Mouse (Mus musculus) E14TG2a.4 (cell line): ENCODE data around the gene Grin2c.

ENCODE experiments used
- CTCF ChIP-seq: conservative IDR thresholded peaks from 2 replicates; pipeline ENCODE4 v1.5.1; 2014; ENCODE audit warnings: low read length
- NANOG ChIP-seq: IDR thresholded peaks from 2 replicates; pipeline ENCODE4 v1.6.1; 2014; ENCODE audit warnings: borderline replicate concordance, low read length, mixed read lengths
- POU5F1 ChIP-seq: IDR thresholded peaks from 2 replicates; pipeline ENCODE4 v1.6.1; 2014; ENCODE audit warnings: low read length, borderline replicate concordance

DNA sequence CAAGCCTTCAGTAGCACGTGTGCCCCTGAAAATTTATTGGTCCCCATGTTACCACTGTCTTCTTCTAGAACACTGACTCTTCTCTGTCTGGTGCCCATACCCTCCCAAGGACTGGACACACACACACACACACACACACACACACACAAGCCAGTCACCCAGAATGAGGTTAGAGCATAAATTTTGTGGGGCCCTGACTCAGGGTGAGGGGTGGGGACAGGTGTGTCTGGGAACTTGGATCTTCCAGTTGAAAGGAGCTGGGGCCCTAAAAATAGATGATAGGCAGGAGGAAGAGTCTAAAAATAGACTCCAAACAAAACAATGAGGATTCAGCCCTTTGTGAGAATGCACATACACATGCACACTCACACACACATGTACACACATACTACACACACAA is 41.7 kb upstream of the Grin2c start:
- no peak for TF ChIP-seq CTCF
- TF ChIP-seq NANOG, result no peak
- TF ChIP-seq POU5F1, result no peak
